8 mouse cellular contexts compared by ENCODE assay signal in the genomic region with DNA sequence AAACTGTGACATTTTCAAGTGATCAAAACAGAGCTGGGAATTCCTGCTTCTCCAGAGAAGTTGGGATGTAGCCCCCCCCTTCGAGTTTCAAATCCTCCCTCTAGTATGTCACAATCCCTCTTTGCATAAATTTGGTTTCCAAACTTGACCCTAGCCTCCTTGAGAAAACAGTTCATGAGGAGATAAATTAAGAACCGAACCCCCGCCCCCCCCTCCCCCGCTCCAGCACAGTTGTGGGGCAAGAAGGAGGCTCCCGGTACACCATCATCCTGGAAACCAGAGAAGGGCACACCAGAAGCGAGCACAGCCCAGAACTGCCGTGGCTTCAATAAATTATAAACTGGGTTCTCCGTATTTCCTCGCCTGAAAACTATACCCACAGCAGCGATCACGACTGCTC.
DNase-seq lines count a peak whose midpoint lies in the region; ATAC-seq and TF ChIP-seq lines count a peak whose summit lies in the region.

No protein-coding gene starts in this region.

- no peak for TF ChIP-seq POLR2A in kidney, adult 2 months (IDR thresholded peaks at IDR 0.05; ENCODE audit: low read depth, low read length)

- no peak for DNase-seq in kidney, adult 2 months
- DNase-seq in kidney, postnatal 25 days: no peak
- peak; percentile 27 for DNase-seq in embryo, embryonic 10 days (ENCODE audit: low spot score)
- DNase-seq in urinary bladder, adult 18-20 months (ENCODE audit: low spot score in 2 of 2): no peak
- no peak for DNase-seq in cerebellum, adult 9-10 months
- no peak for DNase-seq in adrenal gland, postnatal 4 days (ENCODE audit: low spot score in 2 of 2)

- H3K27me3 ChIP-seq in kidney, adult 2 months (replicated peaks; ENCODE audit: control insufficient read depth, insufficient read depth, low read length): no peaks in the 10 kb centered on the region
- H3K27me3 ChIP-seq in hindbrain, embryonic 16.5 days (replicated peaks; ENCODE audit: control insufficient read depth, insufficient read depth, low read length): no peaks in the 10 kb centered on the region
- no peaks in the 10 kb centered on the region for H3K27me3 ChIP-seq in midbrain, embryonic 16.5 days (ENCODE audit: control insufficient read depth, insufficient read depth, low read depth, low read length)

- H3K9ac ChIP-seq in hindbrain, embryonic 16.5 days (ENCODE audit: low read depth, low read length): no peak overlapping the region
- no peak overlapping the region for H3K9ac ChIP-seq in midbrain, embryonic 16.5 days (ENCODE audit: low read depth, low read length)

- no peak for TF ChIP-seq CTCF in kidney, adult 2 months (conservative IDR thresholded peaks at IDR 0.05; ENCODE audit: insufficient read depth, insufficient read length, low read depth, low read length)

- ATAC-seq in hindbrain, embryonic 16.5 days: no peak
- no peak for ATAC-seq in midbrain, embryonic 16.5 days

- 0 out of 2 replicates have a peak, but pooled peaks cover 3% of the 10 kb centered on the region for H3K4me1 ChIP-seq in kidney, adult 2 months (ENCODE audit: control insufficient read depth, insufficient read depth, low read length)
- peaks cover 34% of the 10 kb centered on the region for H3K4me1 ChIP-seq in hindbrain, embryonic 16.5 days (ENCODE audit: control insufficient read depth, insufficient read depth, low read depth, low read length)
- peaks cover 52% of the 10 kb centered on the region for H3K4me1 ChIP-seq in midbrain, embryonic 16.5 days (ENCODE audit: control insufficient read depth, insufficient read depth, low read length)

- H3K27ac ChIP-seq in kidney, adult 2 months (ENCODE audit: insufficient read depth, low read depth, low read length): no peak overlapping the region; the same call in 1 of the 2 replicates
- H3K27ac ChIP-seq in hindbrain, embryonic 16.5 days (ENCODE audit: low read depth, low read length): peak overlapping the region; percentile 79
- peak overlapping the region; percentile 63 for H3K27ac ChIP-seq in midbrain, embryonic 16.5 days (ENCODE audit: low read length)

- 13% methylated on average over 11 of the region's 11 CpGs for WGBS in kidney, adult 2 months
- 2% methylated on average over 11 of the region's 11 CpGs for WGBS in hindbrain, embryonic 16.5 days
- 3% methylated on average over 11 of the region's 11 CpGs for WGBS in midbrain, embryonic 16.5 days

- peak overlapping the region; percentile 64 for H3K4me2 ChIP-seq in hindbrain, embryonic 16.5 days (ENCODE audit: low read length)
- H3K4me2 ChIP-seq in midbrain, embryonic 16.5 days (ENCODE audit: low read length): peak overlapping the region; percentile 60

- no peaks in the 10 kb centered on the region for H3K36me3 ChIP-seq in kidney, adult 2 months (ENCODE audit: control insufficient read depth, insufficient read depth, low read length)
- no peaks in the 10 kb centered on the region for H3K36me3 ChIP-seq in hindbrain, embryonic 16.5 days (ENCODE audit: control insufficient read depth, insufficient read depth, low read length)
- H3K36me3 ChIP-seq in midbrain, embryonic 16.5 days (ENCODE audit: control insufficient read depth, insufficient read depth, low read length): no peaks in the 10 kb centered on the region

- H3K4me3 ChIP-seq in kidney, adult 2 months (ENCODE audit: insufficient read depth, low read depth, low read length): peak overlapping the region; percentile 19
- H3K4me3 ChIP-seq in hindbrain, embryonic 16.5 days (ENCODE audit: low read length): peak overlapping the region; percentile 40
- peak overlapping the region; percentile 33 for H3K4me3 ChIP-seq in midbrain, embryonic 16.5 days (ENCODE audit: low read depth, low read length)

- H3K9me3 ChIP-seq in hindbrain, embryonic 16.5 days (ENCODE audit: control insufficient read depth, low read length): no peaks in the 10 kb centered on the region
- no peaks in the 10 kb centered on the region for H3K9me3 ChIP-seq in midbrain, embryonic 16.5 days (replicated peaks; ENCODE audit: control insufficient read depth, low read length, poor library complexity, severe bottlenecking)
